Mouse (Mus musculus): Measurements from ENCODE around the gene Pak1.

DNA sequence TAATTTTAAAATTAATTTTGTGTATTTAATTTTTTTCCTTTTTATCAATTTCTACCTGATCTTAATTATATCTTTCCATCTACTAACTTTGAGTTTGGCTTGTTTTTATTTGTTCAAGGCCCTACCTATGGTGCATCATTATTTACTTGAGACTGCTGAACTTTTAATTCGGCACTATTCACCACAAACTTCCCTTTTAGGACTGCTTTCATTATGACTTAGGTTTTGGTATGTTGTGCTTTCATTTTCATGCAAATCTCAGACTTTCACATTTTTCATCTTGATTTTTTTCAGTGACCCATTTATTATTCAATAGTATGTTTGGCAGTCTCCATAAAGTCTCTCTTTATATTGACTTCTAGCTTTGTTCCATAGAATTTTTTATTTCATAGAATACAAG is 156.1 kb downstream of the Pak1 start:
- TF ChIP-seq FLI1 (IDR thresholded peaks at IDR 0.05; ENCODE audit: low read length) (no peak), GATA1 (IDR thresholded peaks at IDR 0.05; ENCODE audit: borderline replicate concordance, low read length) (no peak)
